Mouse (Mus musculus) megakaryocyte, embryonic 14.5 days (primary cell): ENCODE results near the gene Nipa2. TPM values are rescaled to one million over a fixed set of nuclear protein-coding genes. Genes with fewer than 3 reads are reported as not detected.

ENCODE experiments used
- H3K27me3 ChIP-seq: replicated peaks from 2 replicates; pipeline ENCODE3; 2012; ENCODE audit warnings: inconsistent platforms
- H3K36me3 ChIP-seq: replicated peaks from 2 replicates; pipeline ENCODE3; 2012; ENCODE audit warnings: low read length, inconsistent platforms, mixed read lengths
- H3K4me1 ChIP-seq: 2 replicates; pipeline ENCODE4 v1.6.1; 2012; ENCODE audit warnings: inconsistent platforms
- H3K4me3 ChIP-seq: replicated peaks from 2 replicates; pipeline ENCODE3; 2012; ENCODE audit warnings: moderate library complexity, mild to moderate bottlenecking, inconsistent platforms
- H3K9me3 ChIP-seq: 2 replicates; pipeline ENCODE4 v1.6.1; 2012; ENCODE audit warnings: inconsistent platforms
- FLI1 ChIP-seq: IDR thresholded peaks from 2 replicates; pipeline ENCODE4 v1.6.1; 2012; ENCODE audit warnings: low read length, inconsistent platforms, mixed read lengths
- GATA1 ChIP-seq: IDR thresholded peaks from 3 replicates; pipeline ENCODE4 v1.6.1; 2012; ENCODE audit warnings: mixed read lengths, low read length, inconsistent platforms, borderline replicate concordance
- polyA plus RNA-seq: library from polyadenylated mRNA; stranded (reverse); fragments of >175 nt; gene quantifications from 2 replicates; pipeline ENCODE4 v1.2.3, GENCODE M21; 2012; ENCODE audit warnings: low replicate concordance; ENCODE audit not compliant: insufficient read depth

Gene Nipa2
- polyA plus RNA-seq, 1 experiment: 3.8 TPM

DNA sequence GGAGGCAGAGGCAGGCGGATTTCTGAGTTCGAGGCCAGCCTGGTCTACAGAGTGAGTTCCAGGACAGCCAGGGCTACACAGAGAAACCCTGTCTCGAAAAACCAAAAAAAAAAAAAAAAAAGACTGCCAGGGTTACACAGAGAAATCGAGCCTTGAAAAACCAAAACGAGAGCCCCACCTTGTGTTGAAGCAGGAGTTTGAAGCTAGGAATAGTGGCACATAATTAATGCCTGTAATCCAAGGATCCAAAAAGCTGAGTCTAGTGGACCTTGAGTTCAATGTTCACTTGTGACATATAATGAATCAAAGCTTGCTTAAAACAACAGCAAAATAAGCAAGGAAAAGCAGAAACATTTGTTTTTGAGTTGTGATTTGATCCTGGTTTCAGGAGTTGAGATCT lies 58.5 kb downstream of the Nipa2 start:
- peaks cover 91% of the 10 kb centered on the region for H3K36me3 ChIP-seq
- H3K27me3 ChIP-seq: no peaks in the 10 kb centered on the region
- no peak overlapping the region for H3K4me3 ChIP-seq
- H3K4me1 ChIP-seq: peaks cover 4% of the 10 kb centered on the region; the same call in 1 of the 2 replicates
- no peak for TF ChIP-seq GATA1
- no peaks in the 10 kb centered on the region for H3K9me3 ChIP-seq

DNA sequence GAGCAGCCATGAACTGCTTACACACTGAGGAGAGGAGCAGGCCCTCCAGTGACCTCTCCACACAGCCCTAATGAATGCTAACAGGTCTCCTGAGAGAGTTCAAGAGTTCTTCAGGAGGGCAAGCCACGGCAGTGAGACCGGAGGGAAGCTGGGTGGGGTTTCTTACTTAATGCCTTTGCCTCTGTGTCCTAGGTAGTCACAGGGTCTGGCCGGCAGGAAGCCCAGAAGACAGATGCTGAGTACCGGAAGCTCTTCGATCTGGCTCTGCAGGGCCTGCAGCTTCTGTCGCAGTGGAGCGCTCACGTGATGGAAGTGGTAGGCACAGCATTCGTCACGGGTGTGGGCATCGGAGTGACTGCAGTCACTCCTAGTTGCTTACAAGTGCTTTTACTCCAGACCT lies 70.5 kb downstream of the Nipa2 start:
- Histone ChIP-seq H3K9me3 (no peaks in the 10 kb centered on the region), H3K4me3 (no peak overlapping the region), H3K4me1 (peaks cover 29% of the 10 kb centered on the region), H3K27me3 (no peaks in the 10 kb centered on the region), H3K36me3 (peaks cover 94% of the 10 kb centered on the region)
- TF ChIP-seq FLI1 (no peak), GATA1 (no peak)

DNA sequence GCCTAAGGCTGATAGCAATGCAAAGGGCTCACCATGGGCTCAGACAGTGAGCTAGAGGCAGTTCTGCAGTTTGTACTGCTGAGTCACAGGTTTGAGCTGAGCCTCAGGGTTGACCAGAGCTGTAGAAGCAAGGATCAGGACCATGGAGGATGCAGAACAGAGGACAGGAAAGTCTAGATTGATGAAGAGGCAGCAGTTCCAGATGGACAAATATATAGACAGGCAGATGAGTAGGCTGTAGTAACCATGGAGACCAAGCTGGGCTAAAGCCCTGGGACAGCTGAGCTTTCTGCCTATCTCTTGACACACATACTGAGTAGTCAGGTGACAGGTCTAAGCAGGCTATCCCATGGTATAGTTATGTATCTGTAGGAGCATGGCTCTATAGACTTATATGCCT lies 71.5 kb downstream of the Nipa2 start:
- no peak overlapping the region for H3K4me3 ChIP-seq
- H3K36me3 ChIP-seq: peaks cover 94% of the 10 kb centered on the region
- TF ChIP-seq FLI1 (no peak), GATA1 (no peak)
- no peaks in the 10 kb centered on the region for H3K9me3 ChIP-seq
- no peaks in the 10 kb centered on the region for H3K27me3 ChIP-seq
- peaks cover 29% of the 10 kb centered on the region for H3K4me1 ChIP-seq

DNA sequence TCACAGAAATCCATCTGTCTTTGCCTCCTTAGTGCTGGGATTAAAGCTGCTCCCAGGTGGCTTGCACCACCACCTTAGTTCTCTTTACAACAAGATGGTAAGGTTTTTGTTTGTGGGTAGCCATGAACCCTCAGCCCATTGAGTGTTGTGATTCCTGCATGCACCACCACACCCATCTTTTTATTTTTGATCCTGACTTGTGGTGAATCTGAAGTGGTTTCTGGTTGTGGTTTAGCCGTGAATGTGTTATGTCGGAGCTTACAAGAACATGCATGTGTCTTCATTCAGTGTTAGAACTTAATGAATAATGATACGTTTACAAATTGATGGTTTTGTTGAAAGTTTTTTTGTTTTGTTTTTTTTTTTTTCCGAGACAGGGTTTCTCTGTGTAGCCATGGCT lies 72.3 kb downstream of the Nipa2 start:
- Histone ChIP-seq H3K4me3 (no peak overlapping the region), H3K36me3 (peaks cover 94% of the 10 kb centered on the region), H3K4me1 (peaks cover 29% of the 10 kb centered on the region), H3K27me3 (no peaks in the 10 kb centered on the region), H3K9me3 (no peaks in the 10 kb centered on the region)
- no peak for TF ChIP-seq FLI1
- no peak for TF ChIP-seq GATA1

DNA sequence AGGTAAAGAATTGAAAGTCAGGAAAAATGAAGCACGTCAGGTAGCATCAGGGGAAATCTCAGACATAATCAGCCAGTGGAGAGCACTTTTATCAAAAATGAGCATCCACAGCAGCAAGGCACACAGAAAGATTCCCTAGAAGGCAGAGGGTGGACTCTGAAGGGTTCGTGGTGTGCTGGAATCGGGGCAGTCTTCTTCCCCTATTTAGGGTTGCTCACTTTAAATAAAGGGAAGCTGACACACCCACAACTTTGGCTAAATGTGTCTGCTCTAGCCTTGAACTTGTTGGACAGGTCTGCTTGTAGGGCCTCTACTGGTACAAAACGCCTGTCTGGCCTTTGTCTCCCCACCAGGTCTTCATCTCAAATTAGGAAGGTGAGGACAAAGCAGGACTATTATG lies 73.7 kb downstream of the Nipa2 start:
- Histone ChIP-seq H3K9me3 (no peaks in the 10 kb centered on the region), H3K4me3 (no peak overlapping the region), H3K27me3 (no peaks in the 10 kb centered on the region), H3K4me1 (peaks cover 29% of the 10 kb centered on the region), H3K36me3 (peaks cover 93% of the 10 kb centered on the region)
- TF ChIP-seq FLI1 (no peak), GATA1 (no peak)

Other genes starting within 250 kb of the Nipa2 start
- gene Siglech, start 194.3 kb downstream of the Nipa2 start, polyA plus RNA-seq: 0.13 TPM in 1 of 2 replicates, not detected in the other
- 0.48 TPM in 1 of 2 replicates, not detected in the other for gene Tubgcp5, start 168.3 kb downstream of the Nipa2 start, polyA plus RNA-seq
- 4.0 and 10.6 TPM in 2 replicates for gene Cyfip1, start 120.7 kb downstream of the Nipa2 start, polyA plus RNA-seq
- gene Nipa1, start 57.5 kb upstream of the Nipa2 start, polyA plus RNA-seq: 0.86 TPM in 1 of 2 replicates, not detected in the other
- 0.45 and 0.82 TPM in 2 replicates for gene Herc2, start 87.7 kb upstream of the Nipa2 start, polyA plus RNA-seq